Mouse (Mus musculus) lung, adult 2 months (tissue): ENCODE data around the gene Spi1. TPM values are rescaled to one million over a fixed set of nuclear protein-coding genes. Genes with fewer than 3 reads are reported as not detected.
"Not testable (repeated sequence)": the region's sequence is repeated elsewhere in the genome, so short reads cannot be mapped to it uniquely, and the experiment has no call there.

ENCODE experiments used
- DNase-seq: peaks from one replicate; pipeline ENCODE4 v3.0.0; 2022
- H3K4me1 ChIP-seq: fragments of 200-500 bp; 2 replicates; pipeline ENCODE4 v1.6.1; 2011; ENCODE audit warnings: low read length; ENCODE audit not compliant: control insufficient read depth, insufficient read depth
- H3K4me3 ChIP-seq: fragments of 200-500 bp; replicated peaks from 2 replicates; pipeline ENCODE3; 2011; ENCODE audit warnings: low read depth, mild to moderate bottlenecking, control low read depth, low read length; ENCODE audit errors: extremely low read depth
- CTCF ChIP-seq: fragments of 200-500 bp; IDR thresholded peaks from 2 replicates; pipeline ENCODE4 v1.5.1; 2011; ENCODE audit warnings: mild to moderate bottlenecking, low read length, control low read depth; ENCODE audit not compliant: insufficient read depth
- POLR2A ChIP-seq: fragments of 200-500 bp; IDR thresholded peaks from 2 replicates; pipeline ENCODE4 v1.6.1; 2011; ENCODE audit warnings: low read depth, mild to moderate bottlenecking, control low read depth, low read length, borderline replicate concordance; ENCODE audit errors: extremely low read depth
- WGBS: fragments of 180-500 bp; shearing (Covaris S2); methylation state at CpG from one replicate; pipeline ENCODE4 v1.1.7; 2018; 5-methylcytosine and 5-hydroxymethylcytosine counted together
- polyA plus RNA-seq: library from polyadenylated mRNA; depleted of rRNA; stranded (reverse); fragments of >200 nt; gene quantifications from 2 replicates; pipeline ENCODE4 v1.2.3, GENCODE M21; 2012; rRNA removed

The Spi1 gene
- 65.7 and 70.7 TPM in 2 replicates for polyA plus RNA-seq

- Histone ChIP-seq H3K4me3 (peak within 1 kb of the TSS; percentile 40), H3K4me1 (peaks cover 10% of the 10 kb centered on the region)
- no peak for DNase-seq
- no peak for TF ChIP-seq POLR2A
- no peak for TF ChIP-seq CTCF
- 77% methylated on average over 13 of the region's 13 CpGs for WGBS
These were observed at the start of gene Spi1 for GRCm38 (mm10) chr2:91081775-91082695. Spi1 (plus strand) TSS chr2:91082390.

GRCm38 (mm10) chr2:91033000-91033399 lies 49.2 kb upstream of the Spi1 start:
- Histone ChIP-seq H3K4me3 (no peak overlapping the region), H3K4me1 (0 out of 2 replicates have a peak, but pooled peaks cover 2% of the 10 kb centered on the region)
- 30% methylated on average over 3 of the region's 3 CpGs for WGBS
- no peak for TF ChIP-seq POLR2A
- TF ChIP-seq CTCF = no peak
- no peak for DNase-seq

- peak; percentile 51 for DNase-seq
- H3K4me3 ChIP-seq = no peak within 1 kb of the TSS
- TF ChIP-seq POLR2A (no peak), CTCF (no peak)
- WGBS = 49% methylated on average over 9 of the region's 9 CpGs
- H3K4me1 ChIP-seq = 0 out of 2 replicates have a peak, but pooled peaks cover 2% of the 10 kb centered on the region
These were observed 46.8 kb upstream of the Spi1 start, which contains the start of gene Rapsn for GRCm38 (mm10) chr2:91035385-91035784. Rapsn (plus strand) TSS chr2:91035620.

- Histone ChIP-seq H3K4me3 (no peak overlapping the region), H3K4me1 (no peaks in the 10 kb centered on the region)
- 72% methylated on average over 8 of the region's 8 CpGs for WGBS
- no peak for DNase-seq
- no peak for TF ChIP-seq CTCF
- no peak for TF ChIP-seq POLR2A
These were observed 40.4 kb upstream of the Spi1 start for GRCm38 (mm10) chr2:91041786-91042185.

- DNase-seq = no peak
- no peaks in the 10 kb centered on the region for H3K4me1 ChIP-seq
- H3K4me3 ChIP-seq = no peak overlapping the region
- 61% methylated on average over 21 of the region's 21 CpGs for whole genome bisulfite sequencing
- TF ChIP-seq POLR2A (no peak), CTCF (no peak)
These were observed 39.4 kb upstream of the Spi1 start for GRCm38 (mm10) chr2:91042651-91043398.

GRCm38 (mm10) chr2:91044727-91045126 lies 37.5 kb upstream of the Spi1 start:
- H3K4me1 ChIP-seq = no peaks in the 10 kb centered on the region
- WGBS = 74% methylated on average over 13 of the region's 13 CpGs
- no peak overlapping the region for H3K4me3 ChIP-seq
- no peak for DNase-seq
- no peak for TF ChIP-seq POLR2A
- no peak for TF ChIP-seq CTCF

- not testable (repeated sequence) for H3K4me3 ChIP-seq, DNase-seq
- WGBS = 72% methylated on average over 1 of the region's 1 CpGs
These were observed 36.4 kb upstream of the Spi1 start for GRCm38 (mm10) chr2:91045805-91046204.

GRCm38 (mm10) chr2:91047359-91047758 lies 34.8 kb upstream of the Spi1 start:
- no peak for TF ChIP-seq CTCF
- no peak for TF ChIP-seq POLR2A
- DNase-seq = no peak
- Histone ChIP-seq H3K4me1 (no peaks in the 10 kb centered on the region), H3K4me3 (no peak overlapping the region)
- WGBS = 79% methylated on average over 9 of the region's 9 CpGs

More at GRCm38 (mm10) chr2:91045805-91046204, 36.4 kb upstream of the Spi1 start:
- not testable (repeated sequence) for H3K4me1 ChIP-seq

- DNase-seq = no peak
- peaks cover 4% of the 10 kb centered on the region for H3K4me1 ChIP-seq
- 52% methylated on average over 3 of the region's 3 CpGs for WGBS
- TF ChIP-seq POLR2A (no peak), CTCF (no peak)
- no peak overlapping the region for H3K4me3 ChIP-seq
These were observed 30.3 kb upstream of the Spi1 start for GRCm38 (mm10) chr2:91051917-91052316.
